Mouse (Mus musculus) CD4-positive, CD25-positive, alpha-beta regulatory T cell, adult 2 months (primary cell): Measurements from ENCODE around the gene Ednrb.

ENCODE experiments used
- DNase-seq: peaks from one replicate; pipeline ENCODE4 v3.0.0-alpha.2; 2012; ENCODE audit warnings: low read depth, low spot score

Ednrb gene

DNA sequence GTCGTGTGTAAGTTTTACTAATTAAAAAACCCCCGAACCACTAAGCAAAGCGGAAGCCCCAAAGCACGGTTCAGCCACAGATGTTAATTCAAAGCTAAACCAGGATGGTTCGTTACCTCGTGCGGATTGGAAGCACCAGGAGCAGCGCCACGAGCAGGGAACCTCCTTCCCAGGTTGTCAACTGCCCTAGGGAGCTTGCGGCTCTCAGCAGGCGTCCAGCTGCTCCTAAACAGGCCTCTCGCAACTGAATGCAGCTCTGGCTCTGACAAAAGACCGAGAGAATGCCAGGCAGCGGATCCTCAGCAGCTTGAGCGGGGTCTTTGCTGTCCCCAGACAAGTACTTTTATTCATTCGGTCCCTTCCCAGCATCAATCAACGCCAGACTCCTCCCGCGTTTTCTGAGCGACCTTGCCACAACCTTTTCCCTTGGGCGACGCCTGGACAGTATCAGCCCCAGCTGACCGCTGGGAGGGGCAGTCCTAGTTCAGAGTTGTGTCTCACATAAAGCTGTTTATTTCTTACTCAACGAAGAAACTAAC, at the start of gene Ednrb:
Ednrb (minus strand) TSS at position 392 of the 539 bp plus-strand sequence.
- no peak for DNase-seq

DNA sequence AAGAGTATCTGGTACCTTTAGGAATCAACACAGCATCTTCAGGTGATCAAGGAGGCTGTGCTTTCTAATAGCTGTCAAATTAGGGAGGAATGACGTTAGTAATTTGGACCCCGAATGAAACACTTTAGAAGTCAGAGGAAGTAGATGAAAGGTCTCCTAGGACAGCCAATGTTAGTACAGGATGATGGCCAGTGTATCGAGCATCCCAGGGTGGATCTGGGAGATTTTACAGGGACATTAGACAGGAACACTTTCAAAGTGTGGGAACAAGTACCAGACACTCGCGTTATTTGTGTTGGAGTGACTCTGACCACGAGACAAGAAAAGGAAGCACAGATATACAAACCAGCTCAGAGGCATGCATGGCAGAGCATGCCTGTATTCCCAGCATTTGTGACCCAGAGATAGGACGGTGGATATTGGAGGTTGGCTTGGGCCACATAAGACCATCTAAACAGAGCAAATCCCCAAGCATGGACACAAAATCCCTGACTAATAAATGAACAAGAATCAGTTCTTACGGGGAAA, 48.3 kb upstream of the Ednrb start:
- DNase-seq: no peak

DNA sequence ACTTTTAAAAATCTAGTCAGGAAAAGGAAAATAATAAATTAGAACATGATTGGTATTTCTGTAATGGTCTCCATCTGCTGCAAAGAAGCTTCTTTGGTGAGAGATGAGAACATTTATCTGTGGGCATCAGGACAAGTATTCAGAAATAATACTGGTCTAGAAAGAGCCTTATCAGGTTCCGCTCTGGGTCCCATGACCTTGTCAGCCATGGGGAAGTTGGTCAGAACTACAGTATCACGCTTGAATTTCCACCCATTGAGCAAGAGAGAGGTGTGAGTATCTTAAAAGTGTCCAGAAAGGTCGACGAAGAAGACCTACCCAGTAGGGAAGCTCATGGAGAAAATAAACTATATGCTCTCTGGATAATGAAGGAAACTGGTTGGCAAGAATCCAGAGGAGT, 46.6 kb upstream of the Ednrb start:
- DNase-seq: no peak

DNA sequence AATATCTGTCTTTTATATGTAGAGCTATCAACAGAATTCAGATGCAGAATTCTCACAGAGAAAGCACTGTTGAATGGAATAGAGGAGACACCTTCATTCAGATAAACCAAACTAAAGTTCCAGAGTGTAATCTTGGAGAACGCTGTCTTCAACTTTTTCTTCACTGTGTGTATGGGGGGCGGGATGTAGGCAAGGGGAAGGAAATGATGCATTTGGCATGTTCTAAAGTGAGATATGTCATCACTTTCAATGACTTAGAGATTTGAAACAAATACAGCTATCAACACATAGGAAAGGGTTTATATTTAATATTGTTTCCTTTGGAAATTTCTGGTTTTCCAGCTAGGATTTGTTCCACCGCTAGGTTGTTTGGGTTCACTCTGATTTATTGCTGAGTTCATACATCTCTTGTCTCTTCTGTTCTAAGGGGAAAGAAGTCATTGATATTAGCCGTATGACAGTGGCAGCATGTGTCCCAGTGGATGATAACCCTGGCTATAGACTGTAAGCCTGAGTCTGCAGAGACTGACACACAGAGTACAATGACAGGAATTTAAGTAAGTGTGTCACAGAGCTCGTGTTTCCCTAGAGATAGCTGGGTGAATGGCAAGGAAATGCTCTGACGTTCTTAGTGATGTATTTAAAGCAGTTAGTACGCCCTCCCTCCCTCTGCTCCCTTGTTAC, 40.8 kb upstream of the Ednrb start:
- DNase-seq: no peak

DNA sequence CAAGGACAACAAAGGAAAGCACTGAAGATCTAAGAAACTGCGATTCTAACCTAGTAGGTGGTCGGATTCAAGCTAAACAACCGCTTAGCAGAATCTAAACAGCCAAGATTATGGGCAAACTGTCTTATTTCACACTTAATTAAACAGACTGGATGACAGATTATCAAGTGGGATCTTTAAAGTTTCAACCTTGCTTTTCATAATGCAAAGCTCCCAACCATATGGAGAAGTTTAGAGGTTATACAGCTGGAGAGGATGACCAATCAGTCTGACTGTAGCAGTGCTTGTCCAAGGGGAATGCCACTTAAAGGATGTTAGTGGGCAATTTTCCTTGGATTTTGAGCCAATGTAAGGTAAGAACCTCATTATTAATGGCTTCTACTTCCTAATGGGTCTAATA, 38.7 kb upstream of the Ednrb start:
- DNase-seq: no peak

DNA sequence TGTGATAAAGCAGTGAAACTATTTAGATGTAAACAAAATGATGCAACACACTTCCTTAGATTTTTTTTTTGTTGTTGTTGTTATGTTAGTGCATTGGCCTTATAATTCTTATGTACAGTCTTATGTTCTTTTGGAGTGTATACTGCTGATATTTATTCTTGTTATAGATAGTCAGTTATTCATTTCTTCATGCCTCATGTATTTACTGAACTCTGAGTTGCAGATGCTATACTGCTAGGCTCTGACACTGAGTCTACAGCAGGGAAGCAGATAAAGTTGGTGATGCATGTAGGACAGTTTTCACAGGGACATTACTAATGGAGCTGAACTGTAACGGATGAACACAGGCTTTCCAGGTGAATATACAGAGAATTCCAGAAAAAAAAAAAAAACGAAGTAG, 32.9 kb upstream of the Ednrb start:
- DNase-seq: no peak

DNA sequence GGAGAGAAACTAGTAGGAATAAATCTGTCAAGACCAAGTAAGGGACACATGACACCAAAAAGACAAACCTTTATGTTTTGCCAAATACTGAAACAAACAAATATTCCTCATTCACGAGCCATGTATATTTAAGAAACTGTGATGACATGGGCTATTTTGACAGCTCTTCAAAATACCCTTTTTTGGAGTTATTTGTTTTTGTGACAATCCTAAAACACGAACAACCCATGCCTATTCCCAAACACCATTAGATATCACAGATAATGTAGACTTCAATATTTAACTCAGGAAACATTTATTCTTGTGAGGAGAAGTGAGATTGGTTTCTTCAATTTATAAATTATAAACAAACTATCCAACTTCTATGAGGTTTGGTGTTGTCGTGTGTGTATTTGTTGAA, 32.4 kb upstream of the Ednrb start:
- no peak for DNase-seq

DNA sequence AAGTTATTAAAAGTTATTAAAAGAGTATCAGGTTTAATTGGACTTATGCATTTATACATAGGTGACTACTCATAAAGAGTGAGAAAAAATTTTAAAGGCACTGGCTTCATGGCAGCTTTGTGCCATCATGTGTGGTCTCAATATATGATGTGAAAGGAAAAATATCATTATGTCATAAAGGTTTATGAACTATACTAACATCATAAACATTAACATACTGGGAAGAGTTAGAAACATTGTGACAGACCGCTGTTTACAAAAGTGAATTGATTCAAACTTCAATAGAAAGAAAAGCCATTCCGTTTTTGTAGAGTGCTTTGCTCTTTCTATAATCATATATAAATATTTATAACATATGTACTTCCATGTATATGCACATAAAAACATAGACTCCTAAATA, 22.4 kb upstream of the Ednrb start:
- no peak for DNase-seq

DNA sequence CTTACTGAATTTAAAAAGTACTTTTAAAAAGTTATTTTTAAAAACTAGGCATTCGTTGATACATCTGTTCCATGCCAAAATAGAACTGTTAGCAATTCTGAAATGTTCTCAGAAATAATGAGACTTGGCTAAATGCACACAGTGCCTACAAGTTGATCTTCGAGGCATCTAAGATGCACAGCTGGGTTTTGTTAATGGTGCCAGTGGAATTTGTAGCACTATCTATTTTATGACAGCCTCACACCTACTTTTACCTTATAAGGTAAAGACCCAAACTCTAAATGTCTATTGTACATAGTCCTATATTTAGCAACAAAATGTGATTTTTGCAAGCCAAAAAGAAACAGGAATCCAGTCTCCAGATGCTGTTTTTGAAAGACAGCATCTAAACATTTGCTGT, 21.0 kb upstream of the Ednrb start:
- no peak for DNase-seq

DNA sequence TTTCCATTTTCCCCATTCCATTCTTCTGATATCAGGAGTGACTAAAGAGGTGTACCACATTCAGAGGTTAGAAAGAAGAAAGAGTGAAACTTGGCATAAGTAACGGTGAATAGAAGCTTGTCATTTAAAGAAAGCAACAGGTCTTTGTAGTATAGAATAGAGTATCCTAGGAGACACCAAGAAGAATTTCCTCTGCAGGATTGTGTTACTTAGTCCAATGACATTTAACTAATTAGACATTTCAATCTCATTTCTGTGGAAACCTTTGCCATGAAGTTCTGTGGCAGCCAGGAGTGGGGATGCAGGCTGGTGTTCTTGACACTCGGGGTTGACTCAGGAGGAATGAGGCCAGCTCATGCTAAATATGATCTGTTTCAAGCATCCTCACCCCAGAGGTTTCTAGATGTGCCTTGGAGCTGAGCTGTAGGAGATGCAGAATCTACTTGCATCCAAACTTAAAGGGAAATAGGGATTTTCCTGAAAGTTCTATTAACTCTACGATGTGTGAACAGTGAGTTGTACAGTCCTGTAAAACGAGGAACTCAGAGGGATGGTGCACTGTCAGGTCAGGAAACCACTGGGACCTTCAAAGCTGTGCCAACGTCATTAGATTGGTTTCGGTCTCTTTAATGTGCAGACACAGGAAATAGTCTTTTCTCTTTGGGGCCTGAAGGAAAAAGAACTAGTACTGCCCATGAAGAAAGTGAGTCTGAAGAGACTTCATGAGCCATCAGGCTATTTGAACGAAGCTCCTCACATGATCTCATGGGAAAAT, 6.1 kb upstream of the Ednrb start:
- DNase-seq: peak; percentile 31

DNA sequence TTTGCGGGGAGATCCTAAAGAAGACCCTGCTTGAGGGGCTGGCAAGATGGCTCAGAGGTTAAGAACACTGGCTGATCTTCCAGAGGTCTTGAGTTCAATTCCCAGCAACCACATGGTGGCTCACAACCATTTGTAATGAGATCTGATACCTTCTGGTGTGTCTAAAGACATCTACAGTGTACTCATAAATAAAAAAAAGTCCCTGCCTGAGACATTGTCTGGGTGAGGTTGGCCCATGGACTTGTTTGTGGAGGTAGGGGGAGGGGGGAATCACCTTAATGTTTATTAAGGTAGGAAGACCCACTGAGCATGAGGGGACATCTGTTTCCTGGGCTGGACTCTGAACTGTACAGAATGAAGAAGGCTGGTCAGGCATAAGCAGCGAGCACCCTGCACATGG, 1.5 kb upstream of the Ednrb start:
- no peak for DNase-seq

DNA sequence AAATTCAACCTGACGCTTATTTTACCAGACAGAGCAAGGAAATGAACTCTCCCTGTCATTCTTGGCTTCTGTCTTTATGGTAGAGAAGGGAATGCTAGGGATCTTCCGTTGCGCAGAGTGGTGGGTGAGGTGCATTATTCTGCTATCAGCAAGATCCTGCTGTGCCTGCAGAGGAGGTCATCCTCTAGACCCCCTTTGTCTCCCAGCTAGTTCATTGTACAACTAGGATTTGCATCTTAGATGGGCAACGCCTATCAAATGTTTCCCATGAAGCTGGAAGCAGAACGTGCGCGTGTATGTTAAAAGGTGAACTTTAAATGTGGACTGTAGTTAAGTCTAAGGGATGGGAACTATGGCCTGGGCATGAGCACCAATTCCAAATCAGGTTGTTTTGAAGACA, 742 bp upstream of the Ednrb start:
- DNase-seq: no peak

DNA sequence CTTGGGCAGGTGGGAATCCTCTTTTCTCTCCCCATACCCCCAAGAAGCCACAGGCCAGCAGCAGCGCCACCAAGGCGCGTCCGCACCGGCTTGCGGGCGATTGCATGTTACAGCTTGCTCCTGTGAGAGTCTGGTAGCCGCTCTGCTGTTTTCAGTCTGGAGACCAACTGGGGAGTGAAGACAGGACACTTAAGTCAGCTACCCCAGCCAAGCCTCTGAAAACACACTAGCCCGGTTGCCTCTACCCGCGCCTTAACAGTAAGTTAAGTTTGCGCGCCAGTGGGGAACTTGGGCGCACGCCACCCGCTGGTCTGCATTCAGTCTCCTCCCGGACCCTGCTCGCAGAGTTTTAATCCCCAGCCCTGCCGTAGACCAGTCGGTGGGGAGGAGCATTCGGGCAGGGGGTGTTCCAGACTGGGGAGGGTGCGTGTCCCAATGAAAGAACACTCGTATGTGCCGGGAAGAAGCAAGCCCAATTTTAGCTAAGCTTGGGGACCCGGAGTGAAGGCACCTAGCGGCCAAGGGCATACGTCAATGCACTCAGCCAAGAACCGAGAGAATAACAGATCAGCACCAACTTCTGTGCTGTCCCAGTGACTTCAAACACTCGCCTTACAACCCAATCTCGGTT, 716 bp downstream of the Ednrb start:
- peak; percentile 19 for DNase-seq

DNA sequence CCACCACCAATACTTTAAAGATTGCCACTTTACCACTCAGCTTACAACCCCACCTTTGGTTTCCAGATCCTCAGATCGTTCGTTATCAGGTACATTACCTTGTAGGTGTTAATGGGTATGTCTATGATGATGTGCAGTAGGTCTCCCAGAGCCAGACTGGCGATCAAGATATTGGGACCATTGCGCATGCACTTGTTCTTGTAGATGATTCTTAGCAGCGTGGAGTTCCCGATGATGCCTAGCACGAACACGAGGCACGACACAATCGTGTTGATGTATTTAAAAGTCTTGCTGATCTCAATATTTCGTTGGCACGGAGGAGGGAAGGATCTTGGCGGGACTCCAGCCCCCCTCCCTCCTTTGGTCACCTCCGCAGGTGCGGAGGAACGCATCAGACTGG, 1.3 kb downstream of the Ednrb start:
- no peak for DNase-seq

DNA sequence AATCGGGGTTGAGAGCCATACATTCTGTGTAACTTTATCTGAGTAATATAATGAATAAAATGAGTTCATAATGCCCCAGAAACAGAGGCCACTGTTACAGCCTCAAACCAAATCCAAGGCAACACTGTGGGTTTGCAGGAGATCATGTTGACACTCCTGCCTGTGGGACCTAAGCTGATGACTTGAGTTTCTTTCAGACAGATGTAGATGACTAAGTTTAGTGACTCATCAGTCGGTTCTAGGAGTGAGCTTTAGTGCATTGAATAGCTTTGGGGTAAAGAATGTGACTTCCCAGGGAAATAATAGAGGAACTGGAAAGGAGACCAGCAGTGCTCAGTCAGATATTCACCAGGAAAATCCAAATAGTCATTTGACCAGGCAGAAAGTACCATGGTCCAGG, 3.8 kb downstream of the Ednrb start:
- no peak for DNase-seq

DNA sequence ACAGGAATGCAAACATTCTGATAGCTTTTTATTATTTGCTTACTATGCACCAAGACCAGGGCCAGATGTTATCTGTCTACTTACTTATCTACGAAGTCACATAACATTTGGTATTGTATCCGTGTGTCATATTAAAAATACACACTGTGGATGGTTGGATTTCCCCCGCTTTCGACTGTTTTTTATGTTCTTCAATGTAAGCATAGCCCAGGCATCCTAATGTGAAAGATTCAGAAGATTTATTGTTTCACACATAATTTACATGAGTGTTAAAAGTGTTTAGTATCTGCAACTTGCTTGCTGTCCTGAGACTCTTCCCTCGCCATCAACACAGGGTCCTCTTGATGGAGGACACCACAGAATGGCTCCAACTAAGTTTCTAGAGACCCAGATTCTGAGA, 5.3 kb downstream of the Ednrb start:
- no peak for DNase-seq

DNA sequence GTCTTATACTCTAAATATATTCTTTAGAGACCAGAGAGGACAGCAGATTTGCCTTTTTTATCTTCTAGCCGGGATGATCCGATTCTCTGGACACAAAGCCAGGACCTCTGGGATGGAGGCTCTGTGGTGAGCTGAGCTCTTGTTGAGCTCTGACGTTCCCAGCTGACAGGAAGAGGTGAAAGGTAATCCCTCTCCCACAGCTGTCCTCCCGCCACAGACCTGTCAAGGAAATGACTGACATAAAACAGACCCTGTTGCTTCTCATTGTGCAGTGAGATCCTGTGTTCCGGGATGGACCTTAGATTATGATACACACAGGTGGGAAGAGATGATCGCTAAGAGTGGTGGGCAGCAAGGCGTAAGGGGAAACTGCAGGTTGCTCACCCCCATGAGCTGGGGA, 9.6 kb downstream of the Ednrb start:
- DNase-seq: no peak

DNA sequence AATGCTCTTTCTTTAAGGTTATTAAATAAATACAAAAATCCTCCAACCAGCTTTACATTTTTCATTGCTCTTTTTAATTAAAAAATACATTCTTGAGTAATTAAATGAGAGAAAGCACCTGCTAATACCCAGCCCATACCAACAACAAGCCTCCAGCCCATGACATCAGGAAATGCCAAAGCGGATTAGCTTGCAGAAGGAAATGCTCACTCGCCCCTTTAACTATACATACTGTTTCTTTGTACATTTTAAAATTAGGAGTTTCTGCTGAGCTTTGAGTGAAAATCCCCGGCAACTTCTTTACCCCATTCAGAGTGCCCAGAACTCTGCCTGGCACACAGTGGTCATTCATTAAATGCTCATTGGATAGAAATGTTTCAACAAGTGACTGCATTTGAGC, 10.1 kb downstream of the Ednrb start:
- no peak for DNase-seq

DNA sequence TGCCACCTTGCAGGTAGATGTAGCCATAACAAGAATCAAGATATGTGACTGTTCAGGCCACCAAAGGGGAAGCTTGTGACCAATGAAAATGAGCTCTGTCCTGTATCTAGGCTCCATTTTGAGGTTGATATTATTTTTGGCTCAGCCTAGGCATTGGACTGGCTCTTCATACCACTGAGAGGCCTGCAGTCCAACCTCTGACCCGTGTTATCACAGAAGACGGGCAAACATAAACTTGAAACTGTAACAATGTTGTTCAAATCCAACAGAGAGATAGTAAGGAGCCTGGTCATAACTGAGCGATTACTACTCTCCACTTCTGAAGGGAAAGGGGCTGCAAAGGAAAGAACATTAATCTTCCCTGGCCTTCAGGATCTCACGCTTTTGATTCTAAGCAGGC, 11.7 kb downstream of the Ednrb start:
- no peak for DNase-seq

DNA sequence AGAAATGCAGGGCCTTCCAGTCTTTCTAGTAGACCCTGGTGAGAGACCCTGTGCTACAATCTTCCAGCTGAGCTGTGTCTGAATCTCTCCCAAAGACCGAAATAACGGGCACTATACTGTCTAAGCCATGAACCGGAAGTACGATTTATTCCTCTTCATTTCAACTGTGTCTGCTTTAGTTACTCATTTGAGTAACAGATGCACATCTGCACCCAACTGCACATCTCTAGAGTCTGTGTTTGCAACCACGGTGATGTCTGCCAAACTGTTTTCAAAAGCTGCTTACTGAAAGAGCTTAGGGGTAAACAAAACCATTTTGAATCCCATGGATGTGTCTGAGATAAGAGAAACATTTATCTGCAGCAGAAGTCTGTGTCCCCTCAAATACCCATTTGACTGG, 13.2 kb downstream of the Ednrb start:
- no peak for DNase-seq

DNA sequence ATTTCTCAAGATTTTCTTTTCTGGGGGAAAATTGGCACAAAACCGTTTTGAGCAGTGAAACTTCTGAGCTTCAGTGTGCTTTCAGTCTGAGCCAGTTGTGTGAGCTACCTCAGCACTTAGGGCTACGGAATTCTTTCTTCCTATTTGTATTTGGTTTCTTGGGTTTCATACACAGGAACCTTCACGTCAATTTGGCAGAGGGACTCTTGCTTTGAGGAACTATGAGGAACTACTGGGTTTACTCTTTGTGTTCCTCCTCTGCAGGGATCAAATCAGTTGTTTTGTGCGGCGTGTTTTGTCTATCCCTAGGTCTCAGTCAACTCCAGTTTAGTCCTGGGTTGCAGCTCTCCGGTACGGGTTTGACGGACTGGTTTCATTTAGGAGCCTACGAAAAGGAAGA, 17.9 kb downstream of the Ednrb start:
- DNase-seq: no peak

DNA sequence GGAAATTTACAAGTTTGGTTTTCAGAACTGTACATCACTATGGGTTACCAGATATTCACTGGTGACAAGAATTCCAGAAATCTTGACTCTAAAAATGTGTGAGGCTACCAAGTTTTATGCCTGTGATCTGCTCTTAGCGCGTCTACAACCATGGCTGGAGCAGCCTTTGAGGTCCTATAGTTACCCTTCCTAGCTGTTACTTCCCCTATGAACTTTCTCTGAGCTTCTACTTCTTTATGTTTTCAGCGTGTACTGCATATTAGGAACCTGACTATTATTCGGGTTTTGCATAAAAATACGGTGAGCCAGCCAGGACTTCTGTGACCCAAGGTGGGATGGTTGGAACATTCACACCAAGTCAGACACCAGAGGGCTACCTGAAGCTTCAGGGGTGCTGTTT, 18.3 kb downstream of the Ednrb start:
- DNase-seq: no peak

DNA sequence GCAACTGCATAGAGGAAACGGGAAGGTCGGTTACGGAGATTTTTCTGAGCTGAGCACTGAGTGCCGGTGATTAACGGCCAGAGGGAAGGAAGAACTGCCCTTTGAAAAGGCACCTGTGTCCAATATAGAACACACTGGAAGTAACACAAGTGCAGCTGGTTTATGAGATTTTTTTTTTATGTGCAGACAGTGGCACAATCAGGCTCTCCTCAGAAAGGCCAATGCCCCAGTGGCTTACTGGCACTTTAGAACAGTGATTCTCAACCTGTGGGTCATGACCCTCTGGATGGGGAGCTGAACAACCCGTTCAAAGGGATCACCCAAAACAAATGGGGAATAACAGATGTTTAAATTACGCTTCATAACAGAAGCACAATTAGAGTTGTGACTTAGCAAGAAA, 20.7 kb downstream of the Ednrb start:
- no peak for DNase-seq
